ENCODE assay signal across 10 mouse cellular contexts in genomic region chr19:21152027-21152426, GRCm38 (mm10).
DNase-seq lines count a peak whose midpoint lies in the region; ATAC-seq and TF ChIP-seq lines count a peak whose summit lies in the region.
"Had no signal": no experiment of that assay in that cellular context is flagged by ENCODE, and none has a peak within 500 bp of the region (broad histone marks: within the 10 kb centered on the region; RNA-seq: fewer than 3 reads in every experiment).

No protein-coding gene starts in this region.

- H3K9ac ChIP-seq in hindbrain, embryonic 11.5 days (ENCODE audit: low read depth, low read length): no peak overlapping the region
- H3K9ac ChIP-seq in midbrain, embryonic 15.5 days: no peak overlapping the region
- no peak overlapping the region for H3K9ac ChIP-seq in kidney, embryonic 15.5 days

- peak; percentile 63 for ATAC-seq in hindbrain, embryonic 11.5 days (ENCODE audit: low FRiP score)
- peak; percentile 90 for ATAC-seq in midbrain, embryonic 15.5 days (replicated peaks)
- ATAC-seq in kidney, embryonic 15.5 days (replicated peaks; ENCODE audit: low FRiP score): no peak

- H3K27ac ChIP-seq in hindbrain, embryonic 11.5 days (ENCODE audit: low read depth, low read length): no peak overlapping the region
- no peak overlapping the region for H3K27ac ChIP-seq in midbrain, embryonic 15.5 days
- H3K27ac ChIP-seq in thymus, adult 2 months (ENCODE audit: control insufficient read depth, insufficient read depth, low read length): no peak overlapping the region
- H3K27ac ChIP-seq in kidney, embryonic 15.5 days: no peak overlapping the region
- H3K27ac ChIP-seq: kidney, postnatal 0 days had no signal

- H3K4me2 ChIP-seq in hindbrain, embryonic 11.5 days (replicated peaks; ENCODE audit: low read depth, low read length): no peak overlapping the region
- H3K4me2 ChIP-seq in midbrain, embryonic 15.5 days: no peak overlapping the region
- no peak overlapping the region for H3K4me2 ChIP-seq in kidney, embryonic 15.5 days

- no peak for TF ChIP-seq CTCF in thymus, adult 2 months (IDR thresholded peaks at IDR 0.05; ENCODE audit: borderline replicate concordance, control insufficient read depth, extremely low read depth, insufficient read depth, low read length, poor library complexity)

- H3K4me3 ChIP-seq in hindbrain, embryonic 11.5 days (ENCODE audit: low read depth, low read length): no peak overlapping the region
- no peak overlapping the region for H3K4me3 ChIP-seq in midbrain, embryonic 15.5 days
- H3K4me3 ChIP-seq in thymus, adult 2 months (ENCODE audit: control insufficient read depth, insufficient read depth, low read length): no peak overlapping the region
- no peak overlapping the region for H3K4me3 ChIP-seq in kidney, embryonic 15.5 days (replicated peaks)

- no peak for TF ChIP-seq POLR2A in thymus, adult 2 months (IDR thresholded peaks at IDR 0.05; ENCODE audit: control insufficient read depth, extremely low read depth, insufficient read depth, low read length, poor library complexity)

- 0 out of 2 replicates have a peak, but pooled peaks cover 3% of the 10 kb centered on the region for H3K4me1 ChIP-seq in hindbrain, embryonic 11.5 days (replicated peaks; ENCODE audit: control insufficient read depth, insufficient read depth, low read length)
- H3K4me1 ChIP-seq in midbrain, embryonic 15.5 days: peaks cover 2% of the 10 kb centered on the region; the same call in 1 of the 2 replicates
- no peaks in the 10 kb centered on the region for H3K4me1 ChIP-seq in thymus, adult 2 months (replicated peaks; ENCODE audit: control insufficient read depth, insufficient read depth, low read length)
- H3K4me1 ChIP-seq in kidney, embryonic 15.5 days: no peaks in the 10 kb centered on the region

- H3K9me3 ChIP-seq in hindbrain, embryonic 11.5 days (ENCODE audit: control insufficient read depth, low read length): no peaks in the 10 kb centered on the region
- H3K9me3 ChIP-seq in midbrain, embryonic 15.5 days: no peaks in the 10 kb centered on the region
- no peaks in the 10 kb centered on the region for H3K9me3 ChIP-seq in kidney, embryonic 15.5 days (replicated peaks)
- H3K9me3 ChIP-seq: G1E had no signal

- no peaks in the 10 kb centered on the region for H3K27me3 ChIP-seq in hindbrain, embryonic 11.5 days (ENCODE audit: control insufficient read depth, insufficient read depth, low read length)
- H3K27me3 ChIP-seq in midbrain, embryonic 15.5 days (replicated peaks): no peaks in the 10 kb centered on the region
- H3K27me3 ChIP-seq in thymus, adult 2 months (ENCODE audit: control insufficient read depth, insufficient read depth, low read length): no peaks in the 10 kb centered on the region
- H3K27me3 ChIP-seq in kidney, embryonic 15.5 days: no peaks in the 10 kb centered on the region

- WGBS in hindbrain, embryonic 11.5 days: 27% methylated on average over 3 of the region's 3 CpGs
- WGBS in midbrain, embryonic 15.5 days: 7% methylated on average over 3 of the region's 3 CpGs
- WGBS in thymus, adult 2 months: 73% methylated on average over 3 of the region's 3 CpGs
- 81% methylated on average over 3 of the region's 3 CpGs for WGBS in kidney, embryonic 15.5 days

- no peaks in the 10 kb centered on the region for H3K36me3 ChIP-seq in hindbrain, embryonic 11.5 days (ENCODE audit: control insufficient read depth, insufficient read depth, low read length)
- no peaks in the 10 kb centered on the region for H3K36me3 ChIP-seq in midbrain, embryonic 15.5 days (replicated peaks)
- H3K36me3 ChIP-seq in thymus, adult 2 months (ENCODE audit: control insufficient read depth, insufficient read depth, low read length): no peaks in the 10 kb centered on the region
- H3K36me3 ChIP-seq in kidney, embryonic 15.5 days: no peaks in the 10 kb centered on the region
- H3K36me3 ChIP-seq: G1E had no signal

- peak; percentile 17 for DNase-seq in left cerebral cortex, adult 11 months (ENCODE audit: low spot score)
- DNase-seq in left cerebral cortex, adult 18-20 months (ENCODE audit: low spot score in 2 of 2): no peak
- DNase-seq in cerebellum, adult 9-10 months: peak; percentile 93
- DNase-seq in hindbrain, embryonic 11.5 days (ENCODE audit: low spot score): no peak
- DNase-seq in thymus, adult 2 months: no peak
- DNase-seq in spleen, postnatal 14 days (ENCODE audit: low spot score in 2 of 2): no peak

Comparison
In these comparisons a context has a peak if more than half of its experiments do, and no peak if none do; other contexts are left out.
1. DNase-seq: peak in left cerebral cortex, adult 11 months (single experiment) and cerebellum, adult 9-10 months (single experiment); none in left cerebral cortex, adult 18-20 months (0 of 2), hindbrain, embryonic 11.5 days (single experiment), thymus, adult 2 months (single experiment) and spleen, postnatal 14 days (0 of 2).